Mouse (Mus musculus): ENCODE results near the gene Tdp1. TPM values are rescaled to one million over a fixed set of nuclear protein-coding genes. Genes with fewer than 3 reads are reported as not detected.

Tdp1 gene
- total RNA-seq, 2 experiments from 2014 or later, result 10.1 to 10.5 TPM

GRCm38 (mm10) chr12:99993146-99993890 lies 109.0 kb downstream of the Tdp1 start:
- DNase-seq (ENCODE audit: low spot score in 2 of 2), result no peak

GRCm38 (mm10) chr12:99995951-99996350 lies 111.6 kb downstream of the Tdp1 start:
- DNase-seq (ENCODE audit: low spot score in 2 of 2), result no peak

GRCm38 (mm10) chr12:99999726-100000125 lies 115.4 kb downstream of the Tdp1 start:
- DNase-seq (ENCODE audit: low spot score in 2 of 2), result no peak

GRCm38 (mm10) chr12:100000381-100000780 lies 116.1 kb downstream of the Tdp1 start:
- DNase-seq (ENCODE audit: low spot score in 2 of 2), result no peak

- no peak for DNase-seq (ENCODE audit: low spot score in 2 of 2)
Observed at GRCm38 (mm10) chr12:100001246-100001645, 116.9 kb downstream of the Tdp1 start.

GRCm38 (mm10) chr12:100001910-100002309 lies 117.6 kb downstream of the Tdp1 start:
- DNase-seq (ENCODE audit: low spot score in 2 of 2), result no peak

GRCm38 (mm10) chr12:100002914-100003587 lies 118.7 kb downstream of the Tdp1 start:
- DNase-seq (ENCODE audit: low spot score in 2 of 2), result no peak

Small RNA genes lying within 50 kb of the gene (microRNA-seq; reads per million reads assigned to microRNA genes)
- gene Gm23291 (ENCODE audit: borderline number of aligned reads in 2 of 2), result 0 reads per million in 2 experiments

Other genes with a start within 250 kb of the Tdp1 start
- under 1 TPM in 1 of 2 experiments, not detected in 1; 0.29 TPM for gene Efcab11, start 78 bp upstream of the Tdp1 start, total RNA-seq (2021)
- gene Kcnk13, start 80.0 kb downstream of the Tdp1 start, total RNA-seq (2021), result 1 to 10 TPM; 1.2 TPM
- gene Psmc1, start 225.6 kb downstream of the Tdp1 start, total RNA-seq (2021), result 100 to 1,000 TPM; 185 to 265 TPM

Measured in adrenal gland, adult 18-20 months (tissue).